Mouse (Mus musculus) granulocyte monocyte progenitor cell, adult 5-6 weeks (primary cell): ENCODE measurements around the gene Uqcrfs1. TPM values are rescaled to one million over a fixed set of nuclear protein-coding genes. Genes with fewer than 3 reads are reported as not detected.

Experiments used
- ATAC-seq: replicated peaks from 2 replicates; pipeline ENCODE4 v1.8.0; 2016; ENCODE audit warnings: mild to moderate bottlenecking, moderate TSS enrichment, inconsistent platforms; ENCODE audit not compliant: poor library complexity, severe bottlenecking
- total RNA-seq, 2 experiments: library from RNA; stranded (forward) in 1 of 2; stranded (reverse) in 1 of 2; fragments of 200-712, 200-1000 nt in 1 of 2; fragments of >200 nt in 1 of 2; fragmentation: Nextera tagmentation in 1 of 2; gene quantifications; 2 replicates each; pipeline ENCODE4 v1.2.3; 2014 to 2017

Gene Uqcrfs1
- 154 and 182 TPM in 2 replicates for total RNA-seq (2014; fragmentation: Nextera tagmentation)
- 125 and 127 TPM in 2 replicates for total RNA-seq (2017)

- peak; percentile 89 for ATAC-seq
Observed at GRCm38 (mm10) chr13:30544856-30545604, at the start of gene Uqcrfs1. Gene Uqcrfs1 (minus strand): TSS chr13:30545362.

DNA sequence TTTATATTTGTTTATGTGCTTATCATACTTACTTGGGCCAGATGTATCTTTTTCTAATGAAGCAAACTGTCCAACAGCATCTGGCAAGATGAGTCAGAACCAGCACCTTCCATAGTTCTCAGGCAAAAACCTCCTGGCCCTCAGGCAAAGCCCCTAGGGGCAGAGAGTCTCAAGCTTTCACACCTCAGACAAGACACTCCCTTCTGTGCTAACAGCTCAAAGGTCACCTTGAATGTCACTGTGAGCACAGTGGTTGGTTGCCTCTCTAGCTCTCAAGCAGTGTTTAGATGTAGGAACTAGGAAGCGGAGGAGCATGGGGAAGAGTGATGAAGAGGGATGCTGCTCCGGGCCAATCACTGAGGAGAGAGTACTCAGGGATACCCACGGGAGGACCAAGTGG is 40.6 kb upstream of the Uqcrfs1 start:
- ATAC-seq = no peak

DNA sequence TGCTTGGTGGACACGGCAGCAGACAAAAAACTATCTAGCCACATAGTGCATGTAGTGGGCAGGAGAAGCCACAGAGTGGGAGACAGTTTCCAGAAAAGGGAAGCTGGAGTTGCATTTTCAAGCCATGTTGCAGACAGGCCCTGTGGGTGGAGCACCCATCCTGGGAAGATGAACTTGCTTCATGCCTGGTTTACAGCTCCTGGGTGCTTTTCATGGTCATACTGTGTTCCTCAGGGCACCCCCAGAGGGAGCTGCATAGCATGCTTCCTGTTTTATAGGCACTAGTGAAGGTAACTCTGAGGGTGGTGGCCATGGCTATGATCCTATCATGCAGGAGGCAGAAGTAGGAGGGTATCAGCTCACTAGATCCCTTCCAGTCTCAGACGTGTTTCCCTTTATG is 37.4 kb upstream of the Uqcrfs1 start:
- ATAC-seq = peak; percentile 90

GRCm38 (mm10) chr13:30578806-30579205 is 33.6 kb upstream of the Uqcrfs1 start:
- peak; percentile 43 for ATAC-seq

DNA sequence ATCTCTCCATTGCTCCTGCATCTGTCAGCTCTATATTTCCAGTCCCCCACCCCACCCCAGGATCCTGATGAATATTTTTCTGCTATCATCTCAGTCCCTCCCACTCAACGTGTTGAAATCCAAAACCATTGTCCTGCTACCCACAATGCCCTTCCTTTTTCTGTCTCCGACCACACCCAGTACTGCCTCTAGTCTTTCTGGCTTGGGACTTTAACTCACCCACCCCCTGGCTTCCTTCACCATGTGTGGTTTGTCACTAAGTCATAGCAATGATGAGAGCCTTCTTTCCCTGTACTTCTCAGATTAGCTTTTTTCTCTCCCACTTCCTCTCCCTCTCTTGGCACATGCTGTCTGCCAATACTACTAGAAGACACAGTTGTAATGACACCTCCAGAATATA is 31.7 kb upstream of the Uqcrfs1 start:
- ATAC-seq = peak; percentile 80

DNA sequence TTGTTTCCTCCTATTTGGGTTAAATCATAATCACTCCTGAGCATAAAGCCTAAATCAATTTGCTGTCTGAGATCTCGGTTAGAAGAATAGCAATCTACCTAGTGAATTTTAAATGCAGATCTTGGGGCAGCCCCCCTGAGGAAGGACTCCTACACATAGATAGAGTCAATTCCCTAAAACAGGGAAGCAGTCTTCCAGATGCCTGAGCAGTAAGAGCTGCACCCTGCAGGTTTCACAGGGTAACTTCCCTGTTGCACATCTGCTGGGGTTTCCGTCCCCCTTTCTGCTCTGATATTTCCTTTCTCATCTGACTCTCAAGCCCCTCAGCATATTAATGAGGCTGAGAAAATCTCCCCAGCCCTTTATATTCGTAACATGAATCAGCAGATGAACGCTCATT is 27.8 kb upstream of the Uqcrfs1 start:
- peak; percentile 78 for ATAC-seq

- no peak for ATAC-seq
Observed at GRCm38 (mm10) chr13:30570182-30570581, 25.0 kb upstream of the Uqcrfs1 start.

DNA sequence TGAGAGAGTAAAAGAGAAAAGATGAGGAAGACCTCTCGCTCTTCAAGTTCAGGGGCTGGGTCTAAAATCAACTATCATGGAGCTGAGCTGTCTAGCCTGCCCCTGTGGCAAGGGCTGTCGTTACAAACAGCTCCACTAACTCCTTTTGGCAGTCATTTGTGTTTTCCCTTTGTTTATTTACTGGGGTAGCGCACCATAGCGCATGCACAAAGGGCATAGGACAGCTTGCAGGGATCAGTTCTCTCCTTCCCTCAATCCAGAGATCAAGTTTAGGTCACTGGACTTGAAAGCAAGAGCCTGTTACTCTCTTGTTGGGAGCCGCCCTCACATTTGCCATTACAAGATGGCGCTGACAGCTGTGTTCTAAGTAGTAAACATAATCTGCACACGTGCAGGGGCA is 22.4 kb upstream of the Uqcrfs1 start:
- no peak for ATAC-seq

DNA sequence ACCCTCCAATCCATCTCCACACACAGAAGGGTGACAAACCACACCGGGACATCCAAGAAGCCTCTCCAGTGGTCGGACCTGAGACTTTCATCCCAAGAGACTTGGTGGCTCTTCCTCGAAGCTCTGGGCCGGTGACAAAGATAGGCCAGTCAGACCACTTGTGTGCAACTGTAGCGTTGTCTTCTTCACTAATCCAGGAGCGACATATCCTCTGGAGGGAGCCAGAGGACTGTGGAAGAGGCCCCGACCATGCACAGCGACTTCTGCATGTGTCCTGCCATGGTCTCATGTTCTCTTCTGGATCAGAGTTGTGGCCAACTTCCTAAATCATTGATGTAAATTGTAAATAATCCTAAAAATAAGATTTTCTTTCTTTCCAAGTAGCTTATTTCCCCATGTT is 21.6 kb upstream of the Uqcrfs1 start:
- ATAC-seq = peak; percentile 95

DNA sequence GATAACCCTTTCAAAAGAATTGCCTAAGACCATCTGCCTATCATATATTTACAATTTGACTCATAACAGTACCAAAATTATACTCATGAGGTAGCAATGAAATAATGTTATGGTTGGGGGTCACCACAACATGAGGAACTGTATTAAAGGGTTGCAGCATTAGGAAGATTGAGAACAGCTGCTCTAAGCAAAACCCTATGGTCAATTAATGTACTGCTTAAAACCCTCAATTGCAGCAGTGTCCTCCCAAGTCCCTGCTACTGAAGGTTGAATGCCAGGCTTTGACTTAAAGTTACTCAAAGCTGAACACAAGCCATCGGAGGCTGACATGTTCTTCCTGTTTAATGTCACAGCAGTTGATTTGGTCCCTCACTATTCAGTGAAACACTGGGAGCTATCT is 15.4 kb upstream of the Uqcrfs1 start:
- ATAC-seq = no peak

GRCm38 (mm10) chr13:30560052-30560451 is 14.9 kb upstream of the Uqcrfs1 start:
- no peak for ATAC-seq

DNA sequence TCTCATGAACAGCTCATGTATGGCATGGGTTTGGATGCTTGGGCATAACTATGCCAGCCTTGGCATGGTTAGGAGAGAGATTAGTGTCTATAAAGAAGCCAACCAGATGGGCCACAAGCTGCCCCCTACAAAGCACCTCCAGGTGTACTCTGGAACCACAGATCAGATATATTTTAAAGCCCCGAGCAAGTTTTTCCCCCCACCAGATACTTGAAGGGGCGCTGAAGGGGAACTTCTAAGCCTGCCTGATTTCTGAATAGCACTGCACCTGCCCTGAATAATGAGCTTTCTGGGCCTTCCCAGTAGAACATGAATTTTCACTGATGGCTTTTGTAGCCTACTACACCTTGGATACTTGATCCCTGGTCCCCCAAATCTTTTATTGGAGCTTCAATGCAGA is 12.6 kb upstream of the Uqcrfs1 start:
- no peak for ATAC-seq

DNA sequence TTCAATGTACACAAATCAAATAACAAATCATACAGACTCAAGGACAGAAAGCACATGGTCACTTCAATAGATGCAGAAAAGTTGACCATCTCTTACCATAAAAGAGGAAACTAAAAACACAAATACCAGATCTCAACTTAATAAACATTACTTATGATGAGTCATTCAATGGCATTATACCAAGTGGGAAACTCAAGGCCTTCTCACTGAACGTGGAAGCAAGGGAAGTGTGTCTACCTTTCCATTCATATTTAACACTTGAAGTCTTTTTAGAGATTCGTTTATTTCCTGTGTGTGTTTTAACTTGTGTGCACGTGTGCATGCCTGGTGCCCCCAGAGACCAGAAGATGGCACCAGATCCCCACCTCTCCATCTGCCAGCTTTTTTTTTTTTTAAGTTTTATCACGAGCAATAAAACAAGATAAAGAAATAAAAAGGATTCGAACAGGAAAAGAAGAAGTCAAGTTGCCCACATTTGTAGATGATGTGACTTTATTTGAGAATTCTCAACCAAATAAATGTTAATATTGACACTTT is 8.0 kb upstream of the Uqcrfs1 start:
- no peak; the same call in 1 of the 2 replicates for ATAC-seq

DNA sequence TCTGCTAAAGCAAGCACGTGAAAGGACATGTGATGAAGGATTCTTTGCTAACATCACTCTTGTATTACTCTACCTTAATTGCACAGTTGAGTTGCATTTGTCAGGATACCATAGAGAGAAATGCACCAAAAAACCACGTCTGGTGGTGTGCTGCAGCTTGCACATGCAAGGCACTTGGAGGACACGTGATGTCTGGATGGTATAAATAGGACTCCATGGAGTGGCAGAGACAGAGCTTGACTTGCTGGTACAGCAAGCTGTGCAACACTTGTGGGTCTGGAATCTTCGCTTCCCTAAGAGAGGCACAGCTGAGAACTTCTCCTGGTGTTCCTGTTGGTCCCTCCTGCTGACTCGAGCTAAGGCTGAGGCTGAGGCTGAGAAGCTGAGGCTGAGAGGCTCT is 4.2 kb upstream of the Uqcrfs1 start:
- no peak for ATAC-seq

DNA sequence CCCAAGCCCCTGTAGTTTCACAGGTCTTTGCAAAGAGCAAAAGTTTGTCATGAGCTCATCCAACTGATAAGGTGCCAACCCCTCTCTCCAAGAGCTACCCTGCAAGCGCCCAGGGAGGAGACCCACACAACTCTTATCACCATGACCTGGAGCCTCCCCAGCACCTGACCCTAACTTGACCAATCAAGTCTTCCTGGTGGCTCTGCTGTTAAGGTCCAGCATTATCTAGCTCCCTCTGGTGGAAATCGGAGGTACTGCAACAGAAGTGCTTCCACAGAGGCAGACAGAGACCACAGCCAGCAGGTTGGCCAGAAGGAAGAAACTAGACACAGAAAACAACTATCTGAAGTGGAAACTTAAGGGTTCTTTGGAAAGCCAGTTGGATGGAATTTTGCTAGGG is 3.7 kb upstream of the Uqcrfs1 start:
- ATAC-seq = peak; percentile 79

- ATAC-seq = peak; percentile 89
Observed at GRCm38 (mm10) chr13:30530761-30531160, 14.4 kb downstream of the Uqcrfs1 start.

DNA sequence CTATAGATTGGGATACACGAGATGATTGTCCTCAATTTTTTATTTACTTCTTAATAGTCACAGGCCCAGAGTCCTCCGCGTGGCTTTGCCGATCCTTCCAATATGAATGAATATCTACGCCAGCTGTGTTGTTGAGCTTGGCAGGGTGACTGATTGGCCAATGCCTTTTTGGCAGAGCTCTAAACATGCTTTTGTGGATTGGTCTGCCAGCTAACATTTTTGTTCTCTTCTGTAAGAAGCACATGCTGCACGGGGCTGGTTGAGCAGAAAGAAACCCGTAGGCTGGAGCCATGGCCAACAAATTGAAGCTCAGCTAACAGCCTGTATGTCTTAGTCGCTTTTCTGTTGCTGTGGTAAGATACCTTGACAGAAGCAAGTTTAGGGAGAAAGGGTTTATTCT is 20.2 kb downstream of the Uqcrfs1 start:
- ATAC-seq = no peak

DNA sequence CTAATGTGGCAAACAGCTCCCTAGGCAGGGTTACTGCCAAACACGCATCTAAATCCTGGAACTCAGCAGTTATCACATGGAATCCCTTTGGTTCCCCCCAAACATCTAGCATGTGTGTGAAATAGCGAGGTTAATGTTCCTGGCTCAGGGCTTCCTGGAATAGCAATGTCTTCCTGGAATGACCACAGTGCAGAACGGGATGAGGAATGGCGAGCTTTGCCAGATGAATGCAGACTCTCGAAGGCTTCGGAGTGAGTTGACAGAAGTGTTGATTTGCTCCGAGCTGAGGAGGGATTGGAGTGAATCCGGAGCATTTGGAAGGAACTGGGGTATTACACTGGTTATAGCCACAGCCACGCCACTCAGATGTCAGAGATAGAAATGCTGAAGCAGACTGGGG is 21.2 kb downstream of the Uqcrfs1 start:
- ATAC-seq = no peak

GRCm38 (mm10) chr13:30523246-30523891 is 21.8 kb downstream of the Uqcrfs1 start:
- no peak for ATAC-seq

GRCm38 (mm10) chr13:30521282-30521902 is 23.8 kb downstream of the Uqcrfs1 start:
- ATAC-seq = no peak

GRCm38 (mm10) chr13:30518191-30518590 is 27.0 kb downstream of the Uqcrfs1 start:
- no peak for ATAC-seq
